Mouse (Mus musculus) left cerebral cortex, adult 8-10 months (tissue): ENCODE results near the gene Cop1. TPM values are rescaled to one million over a fixed set of nuclear protein-coding genes. Genes with fewer than 3 reads are reported as not detected.
"Not testable (repeated sequence)": the region's sequence is repeated elsewhere in the genome, so short reads cannot be mapped to it uniquely, and the experiment has no call there.

Experiments used
- DNase-seq, 2 experiments: peaks; one replicate each; pipeline ENCODE4 v3.0.0; 2022; ENCODE audit warnings: low spot score in 2 of 2
- total RNA-seq, 4 experiments: library from RNA; stranded (reverse); gene quantifications; 2 replicates each; pipeline ENCODE4 v1.2.4; 2022

The Cop1 gene
- total RNA-seq, result 100 to 1,000 TPM; 110 to 141 (median 129) TPM

DNA sequence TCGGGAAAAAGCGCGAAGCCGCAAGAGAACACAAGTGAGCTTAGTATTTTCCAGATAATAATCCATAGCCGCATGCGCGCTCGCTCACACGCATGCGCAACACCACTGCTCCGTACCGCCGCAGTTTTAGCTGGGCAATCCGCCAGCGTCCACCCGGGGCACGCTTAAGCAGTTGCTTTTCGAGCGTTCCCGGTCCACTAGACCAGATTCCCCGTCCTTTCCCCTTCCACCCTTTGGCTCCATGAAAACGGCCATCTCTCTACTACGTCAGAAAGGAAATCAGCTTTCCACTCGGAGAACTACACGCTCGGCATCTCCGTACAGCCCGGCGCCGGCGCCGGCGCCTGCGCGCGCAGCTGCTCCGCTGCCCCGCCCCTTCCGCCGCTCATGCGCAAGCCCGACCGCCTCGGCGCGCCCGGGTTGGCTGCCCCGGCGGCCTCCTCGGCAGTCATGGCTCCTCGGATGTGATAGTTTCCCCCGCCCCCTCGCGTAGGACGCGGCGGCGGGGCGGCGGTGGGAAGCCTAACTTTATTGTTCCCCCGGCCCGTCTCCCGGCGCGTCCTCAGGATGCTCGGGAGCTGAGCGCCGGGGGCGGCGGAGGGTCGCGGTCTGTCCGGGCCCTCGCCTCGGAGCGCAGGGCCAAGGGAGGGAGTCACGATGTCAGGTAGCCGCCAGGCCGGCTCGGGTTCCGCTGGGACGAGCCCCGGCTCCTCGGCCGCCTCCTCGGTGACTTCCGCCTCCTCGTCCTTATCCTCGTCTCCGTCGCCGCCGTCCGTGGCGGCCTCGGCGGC is at the start of gene Cop1:
Cop1 (plus strand) TSS at position 540 of the 791 bp plus-strand sequence.
- peak; percentile 89 to 90 for DNase-seq

DNA sequence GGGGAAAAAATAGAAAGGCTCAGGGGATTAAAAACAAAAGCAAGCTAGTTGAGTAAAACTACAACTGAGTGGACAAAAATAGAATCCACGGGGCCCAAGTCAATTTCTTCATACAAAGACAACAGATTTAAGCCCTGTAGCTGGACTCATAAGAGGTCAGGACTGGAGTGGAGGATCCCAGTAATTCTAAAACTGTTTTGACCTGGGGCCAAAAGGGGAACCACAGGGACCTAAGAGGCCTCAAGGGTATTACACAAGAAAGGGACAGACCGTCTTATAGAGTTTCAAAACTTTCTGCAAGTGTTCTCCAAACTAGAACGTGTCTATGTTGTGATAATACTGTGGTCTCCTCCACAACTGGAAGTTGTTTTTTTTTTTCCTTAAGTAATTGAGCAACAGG is 45.4 kb upstream of the Cop1 start:
- DNase-seq, result no peak

DNA sequence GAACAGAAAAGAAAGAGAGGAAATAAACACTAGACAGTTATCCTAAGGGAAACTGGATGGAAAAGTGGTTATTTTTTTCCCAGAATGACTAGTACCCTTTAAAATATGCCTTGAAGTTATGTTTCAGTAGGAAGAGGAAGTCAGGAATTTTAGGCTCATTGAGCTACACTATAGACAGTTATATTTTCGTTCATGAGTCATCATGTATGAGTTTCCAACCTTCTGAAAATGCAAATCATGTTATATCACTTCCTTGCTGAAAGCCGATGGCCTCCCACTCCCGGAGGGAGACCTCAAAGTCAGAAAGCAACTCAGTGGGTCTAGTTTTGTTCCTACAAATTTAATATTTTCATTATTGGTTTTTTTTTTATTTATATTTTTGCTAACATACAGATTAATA is 33.5 kb upstream of the Cop1 start:
- no peak for DNase-seq

DNA sequence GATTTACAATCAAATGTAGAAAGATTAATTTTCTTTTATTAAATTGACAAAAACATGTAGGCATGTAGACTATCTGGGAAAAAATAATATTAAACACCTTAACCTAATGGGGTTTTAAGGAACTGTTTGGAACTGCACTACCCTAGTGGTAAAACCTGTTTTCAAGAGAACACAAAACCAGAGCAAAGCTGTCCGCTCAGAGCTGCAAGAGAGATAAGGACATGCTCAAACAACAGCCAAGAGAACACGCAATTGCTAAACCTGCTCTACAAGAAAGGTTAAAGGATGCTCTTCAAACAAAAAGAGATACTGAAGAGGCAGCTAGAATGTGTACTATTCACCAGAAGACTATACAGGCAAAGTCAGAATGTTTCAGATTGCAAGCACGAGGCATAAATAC is 32.5 kb upstream of the Cop1 start:
- no peak for DNase-seq

DNA sequence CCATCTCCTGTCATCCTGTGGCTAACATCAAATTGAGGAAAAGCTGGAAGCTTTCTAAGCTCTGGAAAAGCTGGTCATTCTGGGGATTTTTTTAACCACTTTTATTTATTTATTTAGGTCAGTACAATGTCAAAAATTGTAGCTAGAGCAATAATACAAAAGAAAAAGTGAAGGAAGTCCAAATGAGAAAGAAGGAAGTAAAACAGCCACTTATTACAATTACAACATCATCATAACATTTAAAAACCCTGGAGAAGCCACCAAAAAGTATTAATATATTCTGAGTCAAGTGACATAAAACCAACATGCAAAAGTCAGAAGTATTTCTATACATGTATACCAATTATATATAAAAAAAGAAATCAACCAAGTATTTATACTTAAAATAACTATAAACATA is 30.9 kb upstream of the Cop1 start:
- no peak for DNase-seq

DNA sequence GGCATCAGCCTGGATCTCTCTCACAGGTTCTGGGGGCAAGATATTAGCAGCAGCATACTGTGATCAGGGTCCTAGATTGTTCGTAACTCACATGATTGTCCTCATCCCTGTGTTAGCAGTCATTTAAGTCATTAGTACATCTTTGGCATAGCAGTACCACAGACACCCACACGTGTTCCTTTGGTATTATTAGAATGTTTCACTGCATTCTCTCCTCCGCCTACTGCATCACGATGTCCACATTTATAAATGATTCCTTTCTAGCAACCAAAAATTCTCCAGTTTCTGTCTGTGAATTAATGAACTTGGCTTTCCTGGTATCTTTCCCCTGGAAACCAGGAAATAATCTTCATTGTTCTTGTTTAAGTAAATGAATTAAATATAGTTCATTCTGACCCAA is 20.4 kb upstream of the Cop1 start:
- DNase-seq, result peak in 1 of 2 experiments; percentile 43

DNA sequence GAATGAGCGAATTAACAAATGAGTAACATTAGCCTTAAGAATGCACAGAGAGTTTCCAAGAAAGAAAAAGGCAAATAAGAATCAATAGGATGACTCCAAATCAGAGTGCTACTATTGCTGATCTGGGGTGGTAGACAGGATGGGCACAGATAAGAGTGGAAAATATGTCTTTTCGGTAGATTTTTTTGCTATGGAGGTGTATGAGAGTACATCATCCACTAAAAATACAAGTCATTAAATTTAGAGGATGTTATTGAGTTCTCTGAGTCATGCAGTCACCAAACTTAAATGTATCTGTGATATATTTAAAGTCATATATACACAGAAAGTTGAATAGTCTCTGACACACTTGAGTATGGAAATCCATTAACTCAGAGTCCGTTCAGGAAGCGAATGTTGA is 14.7 kb upstream of the Cop1 start:
- DNase-seq, result no peak

DNA sequence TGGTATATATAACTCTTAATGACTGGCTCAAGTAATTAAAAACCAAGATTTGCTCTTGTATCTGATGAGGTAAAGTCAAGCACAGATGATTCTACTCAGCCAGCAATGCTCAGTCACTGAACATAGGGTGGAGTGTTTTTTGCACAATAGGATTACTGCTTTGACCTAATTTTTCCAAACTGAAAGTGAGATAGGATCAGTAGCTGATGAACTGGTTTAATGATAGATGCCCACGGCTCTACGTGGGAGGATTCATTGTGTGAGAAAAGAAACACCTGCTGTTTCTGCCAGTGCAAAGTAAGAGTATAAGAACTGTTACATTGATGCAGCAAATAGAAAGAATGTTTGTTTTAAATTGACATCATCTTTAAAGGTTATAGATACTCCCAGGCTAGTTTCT is 10.1 kb upstream of the Cop1 start:
- DNase-seq, result no peak

DNA sequence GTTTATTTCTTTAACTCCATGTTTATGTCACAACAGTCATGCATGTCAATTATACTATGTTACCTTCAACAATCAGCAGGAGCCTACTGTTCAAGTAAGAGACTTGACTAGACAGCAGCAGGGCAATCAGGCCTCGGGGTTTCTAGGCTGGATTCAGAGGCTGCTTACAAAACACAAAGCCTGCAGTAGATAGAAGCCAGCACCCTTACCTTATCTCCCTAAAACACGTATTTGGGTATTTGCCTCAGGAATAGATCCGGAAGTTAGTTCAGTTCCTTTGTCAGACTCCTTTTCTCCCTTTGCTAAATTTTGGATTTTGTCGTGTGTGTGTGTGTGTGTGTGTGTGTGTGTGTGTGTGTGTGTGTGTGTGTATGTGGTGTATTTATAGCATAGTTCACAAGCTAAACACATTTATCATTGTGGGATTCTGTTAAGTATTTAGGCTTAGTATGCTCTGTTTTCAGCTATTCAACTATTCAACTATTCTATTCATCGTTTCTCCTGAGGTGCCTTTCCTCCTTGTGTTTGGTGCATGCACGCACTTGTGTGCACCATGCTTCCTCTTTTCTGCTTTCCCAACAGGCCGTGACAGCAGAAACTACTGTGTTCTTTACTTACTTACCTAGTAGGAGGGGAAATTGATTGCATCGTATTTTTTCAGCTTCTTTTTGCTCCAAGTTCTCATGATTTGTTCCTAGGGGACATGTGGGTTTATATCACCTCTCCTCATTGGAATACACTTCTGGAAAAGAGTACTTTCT is 6.9 kb upstream of the Cop1 start:
- DNase-seq, result no peak

DNA sequence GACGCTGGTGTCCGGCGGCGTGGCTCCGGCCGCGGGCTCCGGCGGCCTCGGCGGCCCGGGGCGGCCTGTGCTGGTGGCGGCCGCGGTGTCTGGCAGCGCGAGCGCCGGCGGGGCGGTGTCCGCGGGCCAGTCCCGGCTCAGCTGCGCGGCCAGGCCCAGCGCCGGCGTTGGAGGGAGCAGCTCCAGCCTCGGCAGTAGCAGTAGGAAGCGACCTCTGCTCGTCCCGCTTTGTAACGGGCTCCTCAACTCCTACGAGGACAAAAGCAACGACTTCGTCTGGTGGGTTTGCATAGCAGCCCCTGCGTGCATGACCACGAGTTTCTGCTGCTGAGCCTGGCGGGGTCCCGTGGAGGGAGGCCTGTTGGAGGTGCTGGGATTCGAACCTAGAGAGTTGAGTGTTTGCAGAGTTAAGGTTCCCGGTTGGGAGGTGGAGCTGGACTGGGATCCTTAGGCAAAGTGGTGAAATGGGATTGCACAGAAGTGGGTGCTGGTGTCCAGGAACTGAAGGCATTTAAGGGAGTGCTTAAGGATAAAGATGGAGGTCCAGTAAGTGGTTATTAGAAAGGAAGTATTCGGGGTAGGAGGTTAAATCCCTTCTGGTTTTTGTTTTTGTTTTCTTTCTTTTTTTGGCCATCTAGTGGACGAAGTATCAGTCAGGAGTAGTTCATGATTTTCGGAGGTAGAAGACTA is 597 bp downstream of the Cop1 start:
- not testable (repeated sequence) for DNase-seq

DNA sequence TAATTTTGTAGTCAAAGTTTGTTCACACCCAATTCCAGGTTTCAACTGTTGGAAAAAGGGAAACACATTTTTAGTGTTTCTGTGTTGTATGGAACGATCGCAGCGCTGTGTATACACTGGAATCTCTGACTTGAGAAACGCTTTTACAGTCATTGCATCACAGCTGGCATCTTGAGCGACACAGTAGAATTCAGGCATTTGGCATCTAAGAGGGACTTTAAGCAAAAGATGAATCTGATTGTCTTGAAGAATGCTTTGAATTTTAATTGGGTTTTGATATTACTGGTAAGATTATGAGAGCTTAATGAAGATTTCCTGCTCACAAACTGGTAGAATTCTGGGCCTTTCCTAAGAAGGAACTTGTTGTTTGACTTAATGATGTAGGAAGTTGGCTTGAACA is 1.3 kb downstream of the Cop1 start:
- DNase-seq, result no peak

DNA sequence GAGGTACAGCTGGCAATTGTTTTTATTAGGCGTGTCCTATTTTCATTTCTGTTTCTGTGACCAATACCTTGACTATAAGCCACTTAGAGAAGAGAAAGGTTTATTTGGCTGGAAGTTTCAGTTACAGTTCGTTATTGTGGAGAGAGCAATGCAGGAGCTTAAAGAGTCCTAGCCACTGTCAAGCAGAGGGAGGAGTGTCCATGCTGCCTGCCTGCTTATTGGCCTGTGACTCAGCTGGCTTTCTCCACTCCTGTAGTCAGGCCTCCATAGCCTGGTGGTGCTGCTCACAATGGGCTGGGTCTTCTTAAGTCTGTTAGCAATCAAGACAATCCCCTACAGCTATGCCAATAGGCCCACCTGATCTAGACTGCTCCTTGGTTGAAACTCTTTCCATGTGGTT is 2.4 kb downstream of the Cop1 start:
- DNase-seq, result no peak

DNA sequence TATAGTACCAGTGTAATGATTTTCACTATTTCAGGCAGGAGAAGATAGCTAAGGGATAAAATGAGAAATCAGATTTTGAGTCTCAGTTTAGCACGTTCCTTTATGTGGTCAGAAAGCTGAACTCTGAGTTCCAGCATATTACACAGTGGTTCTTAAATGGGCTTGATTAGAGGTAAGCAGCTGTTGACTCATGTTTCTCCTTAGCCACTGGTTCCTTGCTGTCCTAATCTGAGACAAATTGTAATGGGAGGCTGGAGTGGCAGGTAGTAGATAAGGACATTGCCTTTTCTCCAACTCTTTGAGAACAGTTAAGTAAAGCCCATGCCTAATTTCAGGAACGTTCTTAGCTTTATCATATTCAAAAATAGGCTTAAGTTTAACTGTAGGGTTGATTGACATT is 3.6 kb downstream of the Cop1 start:
- no peak for DNase-seq

DNA sequence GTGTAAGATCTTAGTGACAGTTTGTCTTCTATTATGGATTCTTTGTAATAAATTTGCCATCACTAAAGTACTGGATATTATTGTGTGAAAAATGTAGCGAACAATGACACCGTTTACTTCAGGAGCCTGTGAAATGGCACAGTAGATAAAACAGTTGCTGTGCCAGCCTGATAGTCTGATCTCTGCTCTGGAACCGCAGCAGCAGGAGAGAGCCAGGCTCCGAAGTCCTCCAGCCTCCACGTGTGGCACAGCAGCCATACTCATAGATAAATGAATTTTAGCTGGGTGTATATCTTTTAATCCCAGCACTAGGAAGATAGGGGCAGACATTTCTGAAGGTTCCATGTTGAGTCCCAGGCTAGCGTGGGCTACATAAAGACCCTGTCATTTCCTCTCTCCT is 6.0 kb downstream of the Cop1 start:
- DNase-seq, result no peak

DNA sequence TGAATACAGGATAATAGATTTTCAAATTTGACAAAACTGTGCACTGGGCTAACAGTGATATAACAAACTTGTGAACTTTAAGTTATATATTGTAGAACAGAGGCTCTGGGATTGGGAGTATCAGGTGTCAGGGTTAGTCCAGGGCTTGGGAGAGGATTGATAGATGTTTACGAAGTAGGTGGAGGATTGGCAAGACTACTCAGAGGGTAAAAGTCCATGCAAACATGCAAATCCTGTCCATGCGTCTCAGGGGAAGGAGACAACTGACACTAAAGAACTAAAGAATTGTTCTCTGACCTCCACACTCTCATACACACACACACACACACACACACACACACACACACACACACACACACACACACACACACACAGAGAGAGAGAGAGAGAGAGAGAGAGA is 18.2 kb downstream of the Cop1 start:
- DNase-seq, result no peak

DNA sequence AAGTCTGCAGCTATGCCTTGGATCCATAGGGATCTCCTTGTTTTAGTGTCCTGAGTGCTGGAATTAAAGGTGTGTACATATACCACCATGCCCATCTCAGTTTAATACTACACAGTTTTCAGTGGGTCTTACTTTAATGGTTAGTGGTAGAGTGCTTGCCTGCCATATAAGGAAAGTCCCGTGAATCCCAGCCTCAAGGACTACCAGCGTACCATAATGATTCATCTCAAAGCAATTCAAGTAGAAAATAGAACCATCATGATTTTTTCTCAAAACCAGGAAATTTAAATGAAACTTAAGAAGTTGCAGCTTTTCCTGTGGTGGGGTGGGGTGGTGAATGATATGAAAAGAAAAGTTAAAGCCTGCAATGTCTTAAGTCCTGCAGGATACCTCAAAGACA is 21.0 kb downstream of the Cop1 start:
- DNase-seq, result no peak

DNA sequence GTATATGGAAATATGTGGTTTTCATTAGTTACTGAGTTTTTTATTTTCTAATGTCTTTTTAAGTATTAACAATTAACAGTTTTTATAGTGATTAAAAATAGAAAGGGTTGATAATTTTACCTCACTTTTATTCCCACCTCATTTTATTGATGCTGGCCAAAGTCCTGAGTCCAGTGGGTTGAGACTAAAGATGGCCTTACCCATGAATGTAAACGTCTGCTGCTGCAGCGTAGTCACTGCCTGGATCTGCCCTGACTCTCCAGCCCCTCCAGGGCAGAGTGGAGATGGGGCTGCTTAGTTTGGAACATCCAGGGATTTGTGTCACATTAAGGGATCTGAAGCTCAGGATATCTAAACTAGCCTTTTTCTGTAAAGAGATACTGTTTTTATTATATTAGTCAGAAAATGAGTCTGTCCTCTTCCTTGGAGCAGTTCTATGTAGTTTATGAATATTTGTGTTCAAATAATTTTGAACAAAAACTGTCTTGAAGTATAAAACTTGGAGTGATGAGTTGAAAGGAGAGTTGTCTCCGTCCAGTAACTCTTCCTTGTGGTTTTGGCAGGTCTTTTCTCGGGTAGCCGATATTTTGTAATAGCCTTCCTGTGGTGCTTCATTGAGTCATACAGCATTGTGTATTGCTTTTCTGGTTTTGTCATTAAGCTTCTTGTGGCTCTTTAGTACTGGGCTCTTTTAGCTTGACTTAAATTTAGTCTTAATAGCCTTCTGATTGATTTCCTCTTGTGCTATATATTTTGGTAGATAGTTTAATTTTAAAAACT is 23.0 kb downstream of the Cop1 start:
- DNase-seq, result no peak

DNA sequence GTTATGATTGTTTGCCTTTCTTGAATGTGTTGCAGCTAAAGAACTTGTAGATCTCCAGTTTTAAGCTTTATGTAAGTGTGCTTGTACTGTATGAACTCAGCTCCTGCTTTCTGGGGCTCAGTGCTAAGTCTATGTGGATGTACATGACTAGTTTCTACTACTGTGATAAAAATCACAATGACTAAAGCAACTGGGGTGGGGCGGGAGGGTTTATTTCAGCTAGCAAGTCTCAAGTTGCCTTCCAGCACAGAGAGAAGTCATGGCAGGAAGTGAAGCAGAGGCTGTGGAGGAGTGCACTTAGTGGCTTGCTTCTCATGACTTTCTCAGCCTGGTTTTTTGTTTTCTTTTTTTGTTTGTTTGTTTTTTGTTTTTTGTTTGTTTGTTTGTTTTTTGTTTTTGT is 24.4 kb downstream of the Cop1 start:
- no peak for DNase-seq

DNA sequence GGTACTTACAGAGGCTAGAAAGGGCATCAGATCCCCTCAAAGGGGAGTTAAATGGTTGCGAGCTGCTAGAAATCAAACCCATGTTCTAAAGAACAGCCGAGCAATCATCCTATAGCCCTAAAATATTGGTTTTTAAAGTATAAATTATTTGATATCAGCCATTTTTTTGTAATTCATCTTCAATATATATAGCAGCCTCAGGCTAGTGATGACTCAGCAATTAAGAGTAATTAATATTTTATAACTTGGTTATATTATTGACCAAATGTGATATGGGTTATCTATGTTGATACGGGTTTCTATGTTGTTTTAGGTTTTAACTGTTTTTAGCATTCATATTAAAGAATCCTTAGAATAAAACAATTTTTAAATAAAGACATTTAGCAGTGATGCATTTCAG is 31.7 kb downstream of the Cop1 start:
- no peak for DNase-seq

DNA sequence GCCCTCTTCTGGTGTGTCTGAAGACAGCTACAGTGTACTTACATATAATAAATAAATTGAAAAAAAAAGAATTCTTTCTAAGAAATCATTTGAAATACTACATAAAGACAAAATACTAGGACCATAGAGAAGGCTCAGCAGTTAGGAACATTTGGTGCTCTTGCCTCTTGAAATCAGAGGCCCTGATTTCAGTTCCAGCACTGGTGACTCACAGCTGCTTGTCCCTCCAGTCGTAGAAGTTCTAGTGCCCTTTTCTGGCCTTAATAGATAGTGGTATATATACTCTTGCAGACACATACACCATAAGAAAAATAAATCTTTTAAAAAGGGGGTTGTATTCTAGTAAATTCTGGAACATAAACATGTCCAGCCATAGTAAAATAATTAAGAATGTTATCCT is 48.0 kb downstream of the Cop1 start:
- no peak for DNase-seq

DNA sequence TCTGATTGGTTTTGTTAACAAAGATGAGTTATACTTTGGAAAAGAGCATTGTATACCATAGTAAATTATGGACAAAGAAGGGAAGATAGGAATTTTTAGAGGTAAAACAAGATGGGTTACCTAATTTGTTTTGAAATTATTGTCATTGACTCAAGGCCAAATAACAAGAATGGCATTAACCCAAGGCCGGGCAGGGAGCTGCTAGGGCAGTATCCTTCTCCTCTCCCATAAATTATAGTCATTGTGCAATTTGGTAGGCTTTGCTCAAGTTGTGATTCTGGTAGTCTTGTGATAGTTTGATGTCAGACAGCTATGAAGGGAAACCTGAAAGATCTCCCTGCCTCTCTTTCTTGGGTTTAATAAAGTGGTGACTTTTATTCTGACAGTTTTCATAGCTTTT is 49.7 kb downstream of the Cop1 start:
- no peak for DNase-seq

DNA sequence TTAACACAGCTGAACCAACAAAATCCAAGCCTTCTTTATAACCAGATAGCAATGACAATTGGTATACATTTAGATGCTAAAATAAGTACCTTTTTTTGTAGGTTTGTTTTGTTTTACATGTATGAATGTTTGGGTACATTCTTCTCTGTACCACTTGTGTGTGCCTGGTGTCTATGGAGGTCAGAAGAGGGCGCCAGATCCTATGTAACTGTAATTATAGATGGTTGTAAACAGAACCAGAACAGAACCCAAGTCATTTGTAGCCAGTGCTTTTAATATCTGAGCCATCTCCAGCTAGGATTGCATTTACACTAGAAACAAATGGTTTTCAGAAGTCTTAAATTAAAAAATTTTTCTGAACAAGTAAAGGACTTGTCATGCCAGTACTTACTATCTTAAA is 54.7 kb downstream of the Cop1 start:
- DNase-seq, result no peak
